Mouse (Mus musculus) T-helper 2 cell (primary cell): ENCODE data around the gene Map7d2.

ENCODE experiments used
- in situ Hi-C: fragments of 300-600 bp; cut with MboI, MseI; formaldehyde crosslinking; loops from one replicate; pipeline ENCODE4 v1.15.1; 2025; ENCODE audit warnings: high pct_unique_total_duplicates

The Map7d2 gene

GRCm38 (mm10) chrX:159509847-159510715 lies 95.7 kb downstream of the Map7d2 start:
- in situ Hi-C loops: no loop called here

GRCm38 (mm10) chrX:159510716-159511051 lies 96.3 kb downstream of the Map7d2 start:
- in situ Hi-C loops: no loop called here

GRCm38 (mm10) chrX:159515599-159515998 lies 101.2 kb downstream of the Map7d2 start:
- in situ Hi-C loops: no loop called here

GRCm38 (mm10) chrX:159521780-159522179 lies 107.4 kb downstream of the Map7d2 start:
- in situ Hi-C loops: no loop called here

- in situ Hi-C loops: no loop called here
Measured at GRCm38 (mm10) chrX:159522651-159523050, 108.3 kb downstream of the Map7d2 start.

- in situ Hi-C loops: no loop called here
Measured at GRCm38 (mm10) chrX:159526388-159526787, 112.0 kb downstream of the Map7d2 start, which contains the start of gene Bclaf3. TSS of gene Bclaf3 (plus strand) at chrX:159526688.

GRCm38 (mm10) chrX:159532427-159532810 lies 118.0 kb downstream of the Map7d2 start:
- in situ Hi-C loops: no loop called here

- in situ Hi-C loops: no loop called here
Measured at GRCm38 (mm10) chrX:159532811-159533462, 118.6 kb downstream of the Map7d2 start.

GRCm38 (mm10) chrX:159541936-159542335 lies 127.6 kb downstream of the Map7d2 start:
- in situ Hi-C loops: no loop called here

- in situ Hi-C loops: no loop called here
Measured at GRCm38 (mm10) chrX:159547093-159547492, 132.7 kb downstream of the Map7d2 start.
